In genomic region chr10:93280586-93280985, GRCm38 (mm10) we compare ENCODE assay signal across 15 mouse cellular contexts. TPM values are rescaled to one million over a fixed set of nuclear protein-coding genes. Genes with fewer than 3 reads are reported as not detected.
DNase-seq lines count a peak whose midpoint lies in the region; ATAC-seq and TF ChIP-seq lines count a peak whose summit lies in the region.
"Had no signal": no experiment of that assay in that cellular context is flagged by ENCODE, and none has a peak within 500 bp of the region (broad histone marks: within the 10 kb centered on the region; RNA-seq: fewer than 3 reads in every experiment).

No protein-coding gene starts in this region.

- H3K4me2 ChIP-seq in heart, postnatal 0 days (ENCODE audit: low read depth, low read length), result no peak overlapping the region
- no peak overlapping the region for H3K4me2 ChIP-seq in lung, postnatal 0 days (replicated peaks; ENCODE audit: low read depth, low read length)
- H3K4me2 ChIP-seq: embryonic facial prominence, embryonic 15.5 days; liver, embryonic 15.5 days; neural tube, embryonic 15.5 days had no signal

- H3K9ac ChIP-seq in heart, adult 2 months (ENCODE audit: low read depth, low read length), result peak overlapping the region; percentile 11; the same call in 1 of the 2 replicates
- H3K9ac ChIP-seq in heart, postnatal 0 days (replicated peaks; ENCODE audit: low read depth, low read length), result peak overlapping the region; percentile 7; the same call in 1 of the 2 replicates
- no peak overlapping the region for H3K9ac ChIP-seq in lung, postnatal 0 days (replicated peaks; ENCODE audit: low read depth)
- H3K9ac ChIP-seq: embryonic facial prominence, embryonic 15.5 days; liver, embryonic 15.5 days; neural tube, embryonic 15.5 days had no signal

- H3K79me2 ChIP-seq in heart, adult 2 months (replicated peaks; ENCODE audit: control insufficient read depth, insufficient read depth, low read length), result 0 out of 2 replicates have a peak, but pooled peaks cover 1% of the 10 kb centered on the region

- intact Hi-C loops in heart, adult 2 months (cut with DNase I), result loop anchor here (10.0 kb wide), 1 partner anchor 216 kb away; no protein-coding TSS in a partner anchor

- WGBS in heart, adult 2 months, result 45% methylated on average over 12 of the region's 12 CpGs
- 50% methylated on average over 12 of the region's 12 CpGs for WGBS in heart, postnatal 0 days
- WGBS in lung, postnatal 0 days, result 65% methylated on average over 12 of the region's 12 CpGs

- no peak for DNase-seq in heart, adult 2 months
- DNase-seq in heart, adult 9 months (ENCODE audit: low spot score in 2 of 2), result no peak
- DNase-seq in layer of hippocampus, adult 11-12 months (ENCODE audit: low spot score), result peak; percentile 34
- no peak for DNase-seq in layer of hippocampus, postnatal 25 days (ENCODE audit: extremely low spot score in 1 of 2, low spot score in 1 of 2)
- DNase-seq in heart, postnatal 0 days (ENCODE audit: low spot score), result peak; percentile 61
- DNase-seq in right cerebral cortex, postnatal 14 days, result peak; percentile 44
- DNase-seq in lung, postnatal 0 days (ENCODE audit: low spot score), result no peak
- DNase-seq: adrenal gland, postnatal 10 days; cerebellum, adult 8-10 months had no signal

- ATAC-seq in heart, postnatal 0 days (ENCODE audit: insufficient read depth, low read depth), result peak; percentile 70
- no peak for ATAC-seq in lung, postnatal 0 days
- ATAC-seq: intestine, embryonic 16.5 days had no signal

- no peaks in the 10 kb centered on the region for H3K27me3 ChIP-seq in heart, adult 2 months (ENCODE audit: control insufficient read depth, insufficient read depth, low read length)
- H3K27me3 ChIP-seq in heart, postnatal 0 days (ENCODE audit: control insufficient read depth, insufficient read depth, low read length), result no peaks in the 10 kb centered on the region
- H3K27me3 ChIP-seq in lung, postnatal 0 days (replicated peaks; ENCODE audit: insufficient read depth, low read length), result no peaks in the 10 kb centered on the region
- H3K27me3 ChIP-seq: embryonic facial prominence, embryonic 15.5 days; liver, embryonic 15.5 days; neural tube, embryonic 15.5 days had no signal

- H3K4me1 ChIP-seq in heart, adult 2 months (ENCODE audit: control insufficient read depth, insufficient read depth, low read length), result peaks cover 39% of the 10 kb centered on the region
- peaks cover 37% of the 10 kb centered on the region for H3K4me1 ChIP-seq in heart, postnatal 0 days (ENCODE audit: control insufficient read depth, insufficient read depth)
- peaks cover 7% of the 10 kb centered on the region; the same call in 1 of the 2 replicates for H3K4me1 ChIP-seq in lung, postnatal 0 days (ENCODE audit: insufficient read depth, low read depth, low read length)

- no peak for TF ChIP-seq EP300 in heart, adult 2 months (IDR thresholded peaks at IDR 0.05; ENCODE audit: insufficient read depth, low read depth, low read length)
- no peak for TF ChIP-seq EP300 in heart, postnatal 0 days (IDR thresholded peaks at IDR 0.05; ENCODE audit: low read depth)
- TF ChIP-seq EP300 in lung, postnatal 0 days (IDR thresholded peaks at IDR 0.05), result no peak

- peak overlapping the region; percentile 52 for H3K27ac ChIP-seq in heart, adult 2 months
- peak overlapping the region; percentile 68 for H3K27ac ChIP-seq in heart, postnatal 0 days (ENCODE audit: low read depth)
- no peak overlapping the region for H3K27ac ChIP-seq in lung, postnatal 0 days (ENCODE audit: low read length)
- H3K27ac ChIP-seq: embryonic facial prominence, embryonic 15.5 days; liver, embryonic 15.5 days; macrophage; neural tube, embryonic 15.5 days; stomach, postnatal 0 days had no signal

- H3K4me3 ChIP-seq in heart, adult 2 months, result no peak overlapping the region
- H3K4me3 ChIP-seq in heart, postnatal 0 days (ENCODE audit: low read depth, low read length), result no peak overlapping the region
- no peak overlapping the region for H3K4me3 ChIP-seq in lung, postnatal 0 days (ENCODE audit: low read depth, low read length)
- H3K4me3 ChIP-seq: embryonic facial prominence, embryonic 15.5 days; liver, embryonic 15.5 days; neural tube, embryonic 15.5 days had no signal

- no peak for TF ChIP-seq POLR2A in heart, adult 2 months (IDR thresholded peaks at IDR 0.05; ENCODE audit: insufficient read depth, low read depth, low read length)

- no peak for TF ChIP-seq CTCF in heart, adult 2 months (IDR thresholded peaks at IDR 0.05)
- no peak for TF ChIP-seq CTCF in heart, postnatal 0 days (IDR thresholded peaks at IDR 0.05; ENCODE audit: low read depth)
- TF ChIP-seq CTCF in lung, postnatal 0 days (IDR thresholded peaks at IDR 0.05), result no peak

- no peaks in the 10 kb centered on the region for H3K9me3 ChIP-seq in heart, postnatal 0 days (replicated peaks; ENCODE audit: control insufficient read depth, low read length)
- no peaks in the 10 kb centered on the region for H3K9me3 ChIP-seq in lung, postnatal 0 days (ENCODE audit: low read length)
- H3K9me3 ChIP-seq: embryonic facial prominence, embryonic 15.5 days; liver, embryonic 15.5 days; neural tube, embryonic 15.5 days had no signal

- peaks cover 20% of the 10 kb centered on the region for H3K36me3 ChIP-seq in heart, adult 2 months (ENCODE audit: control insufficient read depth, insufficient read depth, low read length)
- H3K36me3 ChIP-seq in heart, postnatal 0 days (replicated peaks; ENCODE audit: control insufficient read depth, insufficient read depth, low read length), result peaks cover 27% of the 10 kb centered on the region; the same call in 1 of the 2 replicates
- H3K36me3 ChIP-seq in lung, postnatal 0 days (ENCODE audit: insufficient read depth, low read length), result no peaks in the 10 kb centered on the region; the same call in 1 of the 2 replicates
- H3K36me3 ChIP-seq: liver, embryonic 15.5 days; neural tube, embryonic 15.5 days had no signal

RNA-seq across cellular contexts. Expression of gene Elk3, which starts 30.3 kb away (rescaled TPM):
- total RNA-seq in heart, adult 2 months (2021), result 10 to 100 TPM; 33.8 to 39.4 TPM
- polyA plus RNA-seq in heart, adult 2 months (2012; rRNA removed), result 31.9 and 32.1 TPM in 2 replicates
- total RNA-seq in layer of hippocampus, postnatal 25 days (2021), result 1 to 10 TPM; 7.6 to 8.5 TPM
- total RNA-seq in heart, postnatal 0 days (2014; rRNA removed; ENCODE audit: low replicate concordance), result 45.0 and 47.3 TPM in 2 replicates
- 31.0 and 34.4 TPM in 2 replicates for polyA plus RNA-seq in heart, postnatal 0 days (2015; fragmentation: Nextera tagmentation; extraction: Ambion mirVana)
- polyA plus RNA-seq in lung, postnatal 0 days (2015; fragmentation: Nextera tagmentation; extraction: Ambion mirVana), result 56.0 and 61.5 TPM in 2 replicates

Comparison
In these comparisons a context has a peak if more than half of its experiments do, and no peak if none do; other contexts are left out.
1. DNase-seq: peak in layer of hippocampus, adult 11-12 months (single experiment), heart, postnatal 0 days (single experiment) and right cerebral cortex, postnatal 14 days (single experiment); none in heart, adult 2 months (0 of 2), heart, adult 9 months (0 of 2), layer of hippocampus, postnatal 25 days (0 of 2) and lung, postnatal 0 days (single experiment).